Mouse (Mus musculus) intestine, embryonic 16.5 days (tissue): ENCODE measurements around the gene Cbr3. TPM values are rescaled to one million over a fixed set of nuclear protein-coding genes. Genes with fewer than 3 reads are reported as not detected.
A peak's percentile ranks its signal among the peaks of the same experiment; 100 is the strongest.
"Not testable (repeated sequence)": the region's sequence is repeated elsewhere in the genome, so short reads cannot be mapped to it uniquely, and the experiment has no call there.

Experiments
- ATAC-seq: fragments of 200-750 bp; cut with Nextera tagmentation; 2 replicates; pipeline ENCODE4 v1.8.0; 2017; ENCODE audit warnings: moderate TSS enrichment, moderate library complexity
- H3K27ac ChIP-seq: fragments of 300-500 bp; sonication (generic); 2 replicates; pipeline ENCODE4 v1.5.1; 2014; ENCODE audit warnings: mild to moderate bottlenecking, low read length
- H3K27me3 ChIP-seq: fragments of 300-500 bp; sonication (generic); replicated peaks from 2 replicates; pipeline ENCODE4 v1.6.1; 2014; ENCODE audit warnings: low read length, control low read depth, mixed read lengths; ENCODE audit not compliant: control insufficient read depth, insufficient read depth
- H3K36me3 ChIP-seq: fragments of 300-500 bp; sonication (generic); 2 replicates; pipeline ENCODE4 v1.6.1; 2014; ENCODE audit warnings: low read length, control low read depth; ENCODE audit not compliant: control insufficient read depth, insufficient read depth
- H3K4me1 ChIP-seq: fragments of 300-500 bp; sonication (generic); 2 replicates; pipeline ENCODE4 v1.6.1; 2014; ENCODE audit warnings: low read length, control low read depth, mixed read lengths; ENCODE audit not compliant: control insufficient read depth, insufficient read depth
- H3K4me2 ChIP-seq: fragments of 300-500 bp; sonication (generic); 2 replicates; pipeline ENCODE4 v1.6.1; 2014; ENCODE audit warnings: low read depth, low read length, control low read depth
- H3K4me3 ChIP-seq: fragments of 300-500 bp; sonication (generic); 2 replicates; pipeline ENCODE4 v1.5.1; 2014; ENCODE audit warnings: mild to moderate bottlenecking, low read length
- H3K9ac ChIP-seq: fragments of 300-500 bp; sonication (generic); 2 replicates; pipeline ENCODE4 v1.6.1; 2014; ENCODE audit warnings: low read depth, low read length
- H3K9me3 ChIP-seq: fragments of 300-500 bp; sonication (generic); 2 replicates; pipeline ENCODE4 v1.6.1; 2016; ENCODE audit warnings: low read length, control low read depth; ENCODE audit not compliant: control insufficient read depth
- WGBS: fragments of 180-500 bp; shearing (Covaris S2); extraction: QIAGEN DNeasy Blood & Tissue Kit; methylation state at CpG from one replicate; pipeline ENCODE4 v1.1.7; 2014; 5-methylcytosine and 5-hydroxymethylcytosine counted together
- polyA plus RNA-seq: library from polyadenylated mRNA; unstranded; fragments of >200 nt; fragmentation: Nextera tagmentation; extraction: Ambion mirVana; gene quantifications from 2 replicates; pipeline ENCODE4 v1.2.1, GENCODE M21; 2015

Cbr3 gene
- polyA plus RNA-seq = 2.8 and 3.0 TPM in 2 replicates

DNA sequence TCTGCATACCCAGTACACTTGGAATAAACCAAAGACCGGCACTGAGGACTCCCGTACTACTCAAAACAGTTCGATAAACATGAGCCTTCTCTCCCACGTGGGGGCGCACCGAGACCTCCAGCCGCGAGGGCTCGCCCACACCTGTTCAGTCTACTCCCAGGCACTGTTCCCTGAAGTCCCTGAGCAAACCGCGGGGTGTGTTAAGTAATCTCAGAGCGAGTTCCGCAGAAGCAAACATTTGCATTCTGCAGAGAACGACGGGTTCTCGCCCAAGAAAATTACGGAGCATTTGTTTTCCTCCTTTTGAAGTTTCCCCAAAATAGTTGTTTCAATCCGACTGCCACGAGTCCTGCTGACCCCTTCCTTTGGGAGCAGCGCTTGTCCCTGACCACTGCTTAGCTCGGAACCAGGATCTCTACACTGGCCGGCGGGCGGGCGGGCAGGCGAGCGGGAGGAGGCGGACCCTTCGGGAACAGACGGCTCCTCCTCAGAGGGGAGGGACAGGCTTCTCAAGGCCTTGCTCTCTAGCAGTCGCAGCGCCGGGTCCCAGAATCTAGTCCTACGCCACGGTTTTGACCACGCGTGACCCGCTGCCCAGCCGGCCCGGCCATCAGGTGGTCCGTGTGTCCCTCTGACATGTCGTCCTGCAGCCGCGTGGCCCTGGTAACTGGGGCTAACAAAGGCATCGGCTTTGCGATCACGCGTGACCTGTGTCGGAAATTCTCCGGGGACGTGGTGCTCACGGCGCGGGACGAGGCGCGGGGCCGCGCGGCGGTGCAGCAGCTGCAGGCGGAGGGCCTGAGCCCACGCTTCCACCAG lies at the start of gene Cbr3:
TSS of gene Cbr3 (plus strand) at position 527 of the 819 bp plus-strand sequence.
- Histone ChIP-seq H3K9me3 (peaks cover 2% of the 10 kb centered on the region; the same call in 1 of the 2 replicates), H3K9ac (peak within 1 kb of the TSS; percentile 66), H3K36me3 (no peaks in the 10 kb centered on the region), H3K4me3 (peak within 1 kb of the TSS; percentile 57), H3K27ac (no peak within 1 kb of the TSS), H3K27me3 (peaks cover 25% of the 10 kb centered on the region), H3K4me2 (peak within 1 kb of the TSS; percentile 97), H3K4me1 (peaks cover 19% of the 10 kb centered on the region)
- ATAC-seq = peak; percentile 91
- under 1% methylated on average over 63 of the region's 63 CpGs for WGBS

DNA sequence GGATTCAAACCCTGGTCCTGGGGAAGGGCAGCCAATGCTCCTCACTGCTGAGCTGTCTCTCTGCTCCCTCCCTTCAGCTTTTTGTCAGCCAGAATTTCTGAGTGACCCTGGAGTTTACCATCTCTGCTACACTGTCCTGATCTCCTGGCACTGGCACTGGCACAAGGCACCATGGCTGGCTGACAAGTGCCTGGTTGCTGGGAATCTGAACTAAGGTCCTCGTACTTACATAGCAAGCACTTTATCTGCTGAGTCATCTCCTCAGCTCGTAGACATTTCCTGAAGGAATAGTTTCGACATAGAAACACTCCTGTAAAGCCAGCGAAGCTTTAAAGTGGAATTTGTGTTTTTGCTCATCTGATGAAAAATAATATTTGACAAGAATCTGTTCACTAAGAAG lies 39.0 kb upstream of the Cbr3 start:
- Histone ChIP-seq H3K36me3 (no peaks in the 10 kb centered on the region), H3K27ac (no peak overlapping the region), H3K9ac (no peak overlapping the region), H3K27me3 (no peaks in the 10 kb centered on the region), H3K4me3 (no peak overlapping the region), H3K9me3 (no peaks in the 10 kb centered on the region), H3K4me1 (no peaks in the 10 kb centered on the region), H3K4me2 (no peak overlapping the region)
- WGBS = 58% methylated on average over 4 of the region's 4 CpGs
- no peak for ATAC-seq

DNA sequence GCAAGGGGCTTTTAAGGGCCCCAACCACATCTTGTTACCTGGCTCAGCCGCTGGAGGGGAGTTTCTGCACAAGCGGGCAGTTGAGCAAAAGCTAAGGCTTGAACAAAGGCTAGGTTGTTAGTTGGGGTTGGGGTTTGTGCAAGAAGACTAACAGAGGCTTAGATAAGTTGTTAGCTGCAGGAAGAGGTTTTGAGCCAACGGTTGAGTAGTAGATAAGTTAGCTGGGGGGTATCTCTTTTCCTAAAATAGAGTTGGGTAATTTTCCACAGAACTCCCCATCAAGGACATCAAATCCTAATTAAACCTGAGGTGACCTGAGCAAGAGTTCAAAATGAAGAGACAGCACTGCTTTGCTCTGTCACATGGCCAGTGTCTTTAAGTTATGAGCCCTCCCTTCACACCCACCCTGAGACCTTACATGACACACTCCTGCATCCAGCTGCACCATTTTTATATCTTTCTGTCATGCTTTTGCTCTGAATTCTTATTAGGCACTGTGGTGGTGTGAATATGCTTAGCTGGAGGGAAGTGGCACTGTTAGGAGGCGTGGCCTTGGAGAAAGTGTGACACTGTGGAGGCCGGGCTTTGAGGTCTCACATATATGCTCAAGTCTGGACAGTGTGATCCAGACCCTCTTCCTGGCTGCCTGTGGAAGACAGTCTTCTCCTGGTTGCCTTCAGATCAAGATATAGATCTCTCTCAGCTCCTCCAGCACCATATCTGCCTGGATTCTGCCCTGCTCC lies 34.4 kb upstream of the Cbr3 start:
- Histone ChIP-seq H3K4me1 (no peaks in the 10 kb centered on the region), H3K36me3 (no peaks in the 10 kb centered on the region), H3K9me3 (no peaks in the 10 kb centered on the region), H3K9ac (no peak overlapping the region), H3K4me3 (no peak overlapping the region), H3K27ac (no peak overlapping the region), H3K27me3 (no peaks in the 10 kb centered on the region), H3K4me2 (no peak overlapping the region)
- 81% methylated on average over 5 of the region's 5 CpGs for WGBS
- no peak for ATAC-seq

DNA sequence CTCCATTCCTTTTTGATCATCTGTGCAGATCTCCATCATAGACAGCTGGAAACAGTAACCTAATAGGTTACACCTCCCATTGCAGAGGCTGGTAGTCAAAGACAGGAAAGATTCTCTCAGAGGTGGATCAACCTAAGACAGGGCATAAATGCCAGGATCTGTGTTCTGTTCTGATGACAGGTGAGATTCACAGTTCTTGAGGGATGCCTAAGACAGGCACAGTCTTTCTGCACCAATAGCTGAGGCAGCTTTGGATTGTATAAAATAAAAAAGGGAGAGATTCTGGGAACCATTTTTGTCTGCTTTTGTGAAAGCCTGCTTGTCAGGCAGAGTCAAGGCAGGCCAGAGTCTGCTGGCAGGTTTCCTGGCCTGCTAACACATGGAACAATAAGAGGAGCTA lies 15.0 kb upstream of the Cbr3 start:
- no peaks in the 10 kb centered on the region for H3K36me3 ChIP-seq
- no peaks in the 10 kb centered on the region for H3K4me1 ChIP-seq
- no peak overlapping the region for H3K4me3 ChIP-seq
- no peaks in the 10 kb centered on the region; the same call in 1 of the 2 replicates for H3K9me3 ChIP-seq
- ATAC-seq = no peak
- no peaks in the 10 kb centered on the region for H3K27me3 ChIP-seq
- no peak overlapping the region for H3K4me2 ChIP-seq
- no peak overlapping the region for H3K9ac ChIP-seq
- no peak overlapping the region for H3K27ac ChIP-seq

DNA sequence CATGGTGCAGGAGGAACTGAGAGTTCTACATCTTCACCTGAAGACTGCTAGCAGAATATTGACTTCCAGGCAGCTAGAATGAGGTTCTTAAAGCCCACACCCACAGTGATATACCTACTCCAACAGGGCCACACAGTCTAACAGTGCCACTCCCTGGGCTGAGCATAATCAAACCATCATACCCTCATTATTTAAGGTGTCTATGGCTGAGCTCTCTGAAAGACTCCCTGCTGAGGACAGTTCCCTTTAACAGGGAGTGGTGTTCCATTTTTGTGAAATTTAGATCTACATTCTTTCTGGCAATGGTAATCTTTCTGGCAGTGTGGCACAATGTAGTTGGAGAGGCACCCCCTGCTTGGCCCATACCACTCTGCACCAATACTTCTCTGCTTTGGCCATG lies 13.5 kb upstream of the Cbr3 start:
- Histone ChIP-seq H3K4me2 (no peak overlapping the region), H3K9me3 (no peaks in the 10 kb centered on the region; the same call in 1 of the 2 replicates), H3K36me3 (no peaks in the 10 kb centered on the region), H3K4me3 (no peak overlapping the region), H3K27ac (no peak overlapping the region), H3K27me3 (no peaks in the 10 kb centered on the region), H3K4me1 (no peaks in the 10 kb centered on the region), H3K9ac (no peak overlapping the region)
- ATAC-seq = no peak

DNA sequence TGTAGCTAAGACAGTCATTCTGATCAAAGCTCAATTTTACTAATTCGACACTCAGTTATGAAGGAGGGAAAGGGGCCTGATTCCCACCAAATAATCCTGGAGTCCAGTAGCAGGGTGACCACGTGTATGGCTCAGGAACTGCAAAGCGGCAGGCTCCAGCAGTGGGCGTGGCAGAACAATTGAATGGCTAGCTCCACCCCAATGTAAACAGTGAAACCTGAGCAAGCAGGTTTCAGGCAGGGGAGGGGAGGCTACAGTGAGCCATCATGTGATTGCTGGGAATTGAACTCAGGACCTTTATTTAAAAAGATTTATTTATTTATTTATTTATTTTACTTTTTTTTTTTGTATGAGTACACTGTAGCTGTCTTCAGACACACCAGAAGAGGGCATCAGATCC lies 12.5 kb upstream of the Cbr3 start:
- not testable (repeated sequence) for H3K36me3 ChIP-seq, H3K9ac ChIP-seq, H3K4me3 ChIP-seq, ATAC-seq, H3K4me1 ChIP-seq, H3K9me3 ChIP-seq, H3K4me2 ChIP-seq, H3K27me3 ChIP-seq, H3K27ac ChIP-seq
- WGBS = 29% methylated on average over 4 of the region's 4 CpGs

DNA sequence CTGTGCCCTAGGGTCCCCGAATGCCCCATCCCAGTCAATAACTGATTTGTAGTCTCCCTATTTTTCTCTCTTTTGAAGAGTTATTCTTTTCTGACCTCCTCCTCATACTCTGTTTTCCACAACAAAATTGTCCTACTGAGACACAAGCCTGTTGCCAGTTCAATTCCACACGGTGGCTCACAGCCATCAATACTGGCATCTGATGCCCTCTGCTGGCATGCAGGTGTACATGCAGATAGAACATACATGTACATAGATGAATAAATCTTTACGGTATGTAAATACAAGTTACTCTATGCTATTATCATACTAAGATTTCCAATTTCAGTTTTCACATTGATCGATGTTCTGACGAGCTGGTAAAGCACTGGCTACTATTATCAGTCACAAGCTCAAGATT lies 12.0 kb upstream of the Cbr3 start:
- H3K4me2 ChIP-seq = no peak overlapping the region
- ATAC-seq = no peak
- no peak overlapping the region for H3K27ac ChIP-seq
- H3K4me3 ChIP-seq = no peak overlapping the region
- no peaks in the 10 kb centered on the region for H3K27me3 ChIP-seq
- no peak overlapping the region for H3K9ac ChIP-seq
- WGBS = 93% methylated on average over 5 of the region's 5 CpGs
- no peaks in the 10 kb centered on the region for H3K36me3 ChIP-seq
- H3K4me1 ChIP-seq = no peaks in the 10 kb centered on the region
- H3K9me3 ChIP-seq = no peaks in the 10 kb centered on the region; the same call in 1 of the 2 replicates

DNA sequence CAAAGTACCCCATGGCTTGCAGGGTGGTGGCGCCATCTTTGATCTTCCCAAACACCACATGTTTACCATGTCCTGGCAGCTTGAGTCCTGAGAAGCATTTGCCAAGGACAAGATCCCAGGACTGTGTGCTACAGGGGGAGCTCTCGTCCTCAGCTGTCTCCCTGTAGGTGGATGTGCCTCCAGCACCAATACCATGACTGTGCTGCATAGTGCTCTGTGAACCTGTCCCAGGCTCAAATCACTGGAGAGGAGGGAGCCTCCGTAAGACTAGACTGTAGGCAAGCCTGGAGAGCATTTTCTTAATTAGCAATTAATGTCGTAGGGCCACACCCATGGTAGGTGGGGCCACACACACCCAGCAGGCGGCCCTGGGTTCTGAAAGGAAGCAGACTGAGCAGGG lies 6.6 kb upstream of the Cbr3 start:
- ATAC-seq = no peak
- 81% methylated on average over 5 of the region's 5 CpGs for WGBS
- no peak overlapping the region for H3K27ac ChIP-seq

DNA sequence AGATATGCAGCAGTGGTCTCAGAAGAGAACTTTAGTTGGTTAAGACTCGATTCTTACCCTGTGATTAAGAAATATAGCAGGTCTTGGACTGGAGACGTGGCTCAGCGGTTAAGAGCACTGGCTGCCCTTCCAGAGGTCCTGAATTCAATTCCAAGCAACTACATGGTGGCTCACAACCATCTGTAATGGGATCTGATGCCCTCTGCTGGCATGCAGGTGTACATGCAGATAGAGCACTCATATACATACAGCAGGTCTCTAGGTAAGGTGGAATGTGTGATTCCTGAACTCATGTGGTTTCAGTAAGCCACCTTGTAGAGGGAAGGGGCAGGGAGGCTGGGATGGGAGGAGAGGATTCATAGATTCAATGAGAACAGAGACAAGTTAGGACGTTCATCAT lies 4.8 kb upstream of the Cbr3 start:
- no peaks in the 10 kb centered on the region for H3K36me3 ChIP-seq
- WGBS = 82% methylated on average over 4 of the region's 4 CpGs
- ATAC-seq = no peak

More for the DNA sequence above, 6.6 kb upstream of the Cbr3 start:
- no peaks in the 10 kb centered on the region for H3K4me1 ChIP-seq
- no peaks in the 10 kb centered on the region for H3K36me3 ChIP-seq
- H3K4me2 ChIP-seq = no peak overlapping the region
- H3K27me3 ChIP-seq = no peaks in the 10 kb centered on the region
- H3K4me3 ChIP-seq = no peak overlapping the region
- no peak overlapping the region for H3K9ac ChIP-seq
- no peaks in the 10 kb centered on the region for H3K9me3 ChIP-seq

More for the DNA sequence above, 4.8 kb upstream of the Cbr3 start:
- Histone ChIP-seq H3K4me3 (no peak overlapping the region), H3K4me1 (peaks cover 10% of the 10 kb centered on the region), H3K4me2 (no peak overlapping the region), H3K9ac (no peak overlapping the region), H3K9me3 (no peaks in the 10 kb centered on the region), H3K27ac (no peak overlapping the region), H3K27me3 (peaks cover 8% of the 10 kb centered on the region)
